Mouse (Mus musculus): Measurements from ENCODE around the gene Thop1.

Gene Thop1

DNA sequence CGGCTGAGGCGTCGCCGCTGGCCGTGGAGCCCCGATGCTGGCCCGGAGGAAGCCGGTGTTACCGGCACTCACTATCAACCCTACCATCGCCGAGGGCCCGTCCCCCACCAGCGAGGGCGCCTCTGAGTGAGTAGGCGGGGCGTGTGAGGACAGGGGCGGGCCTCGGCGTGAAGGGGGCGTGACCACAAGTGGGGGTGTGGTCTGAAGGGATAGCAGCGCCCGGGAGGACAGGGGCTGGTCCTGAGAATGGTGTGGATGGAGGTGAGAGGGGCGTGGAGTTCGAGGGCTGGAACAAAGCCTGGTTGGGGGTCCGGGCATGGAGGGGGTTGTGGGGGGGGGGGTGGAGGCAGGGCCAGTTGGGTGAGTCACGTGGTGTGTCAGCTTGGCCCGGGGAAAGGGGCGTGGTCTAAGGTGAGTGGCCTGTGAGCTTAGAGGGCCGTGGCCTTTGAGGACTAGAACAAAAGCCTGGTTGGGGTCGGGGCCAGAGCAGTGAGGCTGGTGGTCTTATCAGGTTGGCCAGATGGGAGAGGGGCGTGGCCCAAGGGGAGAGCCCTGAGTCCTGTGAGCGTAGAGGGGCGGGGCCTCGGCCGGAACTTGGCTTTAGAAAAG is 36.4 kb downstream of the Thop1 start:
- in situ Hi-C loops (cut with MboI) = no loop called here

- in situ Hi-C loops (cut with MboI) = no loop called here
These were observed 43.1 kb downstream of the Thop1 start for GRCm38 (mm10) chr10:81112946-81113345.

DNA sequence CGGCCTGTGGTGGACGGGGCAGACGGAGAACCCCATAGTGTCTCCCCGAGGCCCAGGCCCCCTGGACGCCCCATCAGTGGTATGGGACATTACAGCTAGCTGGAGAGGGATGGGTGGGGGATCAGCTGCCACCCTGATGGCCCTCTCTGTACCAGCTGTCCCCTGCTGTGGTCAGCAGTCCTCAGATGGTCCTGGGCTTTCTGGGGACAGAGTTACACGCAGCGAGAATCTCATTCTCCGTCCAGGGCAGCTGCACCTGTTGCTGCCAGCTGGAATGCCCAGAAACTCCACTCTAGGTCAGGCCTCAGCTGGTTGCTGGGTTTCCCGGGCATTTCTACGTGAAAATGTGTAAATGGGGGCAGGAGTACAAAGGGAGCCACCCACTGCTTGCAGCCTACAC is 49.8 kb downstream of the Thop1 start:
- in situ Hi-C loops (cut with MboI) = no loop called here

GRCm38 (mm10) chr10:81120650-81121049 is 50.8 kb downstream of the Thop1 start:
- in situ Hi-C loops (cut with MboI) = no loop called here

DNA sequence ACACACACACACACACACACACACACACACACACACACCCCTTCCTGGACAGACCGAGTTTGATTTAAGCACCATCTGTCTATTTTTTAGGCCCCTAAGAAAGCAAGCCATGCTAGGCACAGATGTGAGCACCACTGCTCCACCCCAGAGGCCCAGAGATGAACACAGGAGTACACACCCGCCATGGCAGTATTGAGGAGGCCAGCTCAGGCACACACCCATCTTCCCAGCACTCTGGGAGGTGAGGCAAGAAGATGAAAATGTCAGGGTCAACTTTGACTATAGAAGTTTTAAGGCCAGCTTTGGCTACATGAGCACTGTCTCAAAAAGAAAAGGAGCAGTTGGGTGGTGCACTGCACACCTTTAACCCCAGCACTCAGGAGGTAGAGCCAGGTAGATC is 53.1 kb downstream of the Thop1 start:
- in situ Hi-C loops (cut with MboI) = no loop called here

- in situ Hi-C loops (cut with MboI) = no loop called here
These were observed 53.7 kb downstream of the Thop1 start for GRCm38 (mm10) chr10:81123500-81123899.

Data from mature B cell (primary cell).